In the genomic region with DNA sequence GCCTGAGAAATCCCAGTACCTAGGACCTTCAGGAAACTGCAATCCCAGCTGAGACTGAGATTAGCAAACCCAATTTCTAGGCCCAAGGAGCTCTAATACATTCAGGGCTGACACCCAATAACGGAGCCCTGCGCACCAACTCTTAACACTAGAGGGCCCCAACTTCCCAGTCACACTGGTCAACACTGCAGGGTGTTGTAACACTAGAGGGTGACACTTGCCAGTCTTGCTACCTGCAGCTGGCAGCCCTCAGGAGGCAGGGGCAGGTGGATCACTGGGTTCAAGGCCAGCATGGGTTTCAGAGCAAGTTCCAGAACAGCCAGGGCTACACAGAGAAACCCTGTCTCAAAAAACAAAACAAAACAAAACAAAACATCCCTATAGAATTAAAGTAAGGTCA, we compare ENCODE assay signal across 8 mouse cellular contexts. TPM values are rescaled to one million over a fixed set of nuclear protein-coding genes. Genes with fewer than 3 reads are reported as not detected.
DNase-seq lines count a peak whose midpoint lies in the region; ATAC-seq and TF ChIP-seq lines count a peak whose summit lies in the region.

No protein-coding gene starts in this region.

- H3K4me2 ChIP-seq in forebrain, postnatal 0 days (ENCODE audit: low read depth): no peak overlapping the region
- H3K4me2 ChIP-seq in hindbrain, embryonic 12.5 days (replicated peaks): no peak overlapping the region
- H3K4me2 ChIP-seq in midbrain, embryonic 15.5 days: no peak overlapping the region
- no peak overlapping the region for H3K4me2 ChIP-seq in stomach, postnatal 0 days (replicated peaks; ENCODE audit: low read depth)

- H3K9me3 ChIP-seq in forebrain, postnatal 0 days (ENCODE audit: low read length): no peaks in the 10 kb centered on the region
- H3K9me3 ChIP-seq in hindbrain, embryonic 12.5 days (replicated peaks): no peaks in the 10 kb centered on the region
- H3K9me3 ChIP-seq in midbrain, embryonic 15.5 days: no peaks in the 10 kb centered on the region
- H3K9me3 ChIP-seq in stomach, postnatal 0 days (ENCODE audit: control insufficient read depth, low read length): no peaks in the 10 kb centered on the region

- no peak; the same call in 1 of the 2 replicates for ATAC-seq in forebrain, postnatal 0 days
- ATAC-seq in hindbrain, embryonic 12.5 days (ENCODE audit: low FRiP score): peak; percentile 46
- peak; percentile 12; the same call in 1 of the 2 replicates for ATAC-seq in midbrain, embryonic 15.5 days (replicated peaks)
- peak; percentile 82 for ATAC-seq in stomach, postnatal 0 days (ENCODE audit: low FRiP score, low TSS enrichment)

- peaks cover 15% of the 10 kb centered on the region; the same call in 1 of the 2 replicates for H3K4me1 ChIP-seq in forebrain, postnatal 0 days (ENCODE audit: insufficient read depth)
- peaks cover 22% of the 10 kb centered on the region for H3K4me1 ChIP-seq in hindbrain, embryonic 12.5 days
- peaks cover 32% of the 10 kb centered on the region for H3K4me1 ChIP-seq in midbrain, embryonic 15.5 days
- no peaks in the 10 kb centered on the region for H3K4me1 ChIP-seq in stomach, postnatal 0 days (replicated peaks; ENCODE audit: control insufficient read depth, insufficient read depth)

- no peak for TF ChIP-seq EP300 in stomach, postnatal 0 days (optimal IDR thresholded peaks at IDR 0.05)

- no peak overlapping the region for H3K4me3 ChIP-seq in forebrain, postnatal 0 days (ENCODE audit: low read depth, low read length)
- no peak overlapping the region for H3K4me3 ChIP-seq in hindbrain, embryonic 12.5 days
- H3K4me3 ChIP-seq in midbrain, embryonic 15.5 days: no peak overlapping the region
- no peak overlapping the region; the same call in 1 of the 2 replicates for H3K4me3 ChIP-seq in stomach, postnatal 0 days (ENCODE audit: low read depth, low read length)

- TF ChIP-seq POLR2A in brain, embryonic 14.5 days (IDR thresholded peaks at IDR 0.05; ENCODE audit: borderline replicate concordance, extremely low read depth, insufficient read depth, insufficient read length, poor library complexity, severe bottlenecking): no peak

- peak; percentile 38; the same call in 1 of the 2 replicates for TF ChIP-seq CTCF in brain, embryonic 14.5 days (IDR thresholded peaks at IDR 0.05; ENCODE audit: borderline replicate concordance, extremely low read depth, insufficient read depth, insufficient read length)
- TF ChIP-seq CTCF in forebrain, postnatal 0 days (IDR thresholded peaks at IDR 0.05; ENCODE audit: low read depth): peak; percentile 52
- peak; percentile 82 for TF ChIP-seq CTCF in stomach, postnatal 0 days (IDR thresholded peaks at IDR 0.05; ENCODE audit: low read depth)

- 2% methylated on average over 2 of the region's 2 CpGs for WGBS in forebrain, postnatal 0 days
- 8% methylated on average over 2 of the region's 2 CpGs for WGBS in hindbrain, embryonic 12.5 days
- WGBS in midbrain, embryonic 15.5 days: 15% methylated on average over 2 of the region's 2 CpGs
- 28% methylated on average over 2 of the region's 2 CpGs for WGBS in stomach, postnatal 0 days

- H3K27me3 ChIP-seq in forebrain, postnatal 0 days (ENCODE audit: insufficient read depth, low read length): no peaks in the 10 kb centered on the region
- H3K27me3 ChIP-seq in hindbrain, embryonic 12.5 days: no peaks in the 10 kb centered on the region; the same call in 1 of the 2 replicates
- no peaks in the 10 kb centered on the region for H3K27me3 ChIP-seq in midbrain, embryonic 15.5 days (replicated peaks)
- no peaks in the 10 kb centered on the region for H3K27me3 ChIP-seq in stomach, postnatal 0 days (ENCODE audit: control insufficient read depth, insufficient read depth, low read length)

- H3K36me3 ChIP-seq in forebrain, postnatal 0 days (ENCODE audit: insufficient read depth): no peaks in the 10 kb centered on the region
- 0 out of 2 replicates have a peak, but pooled peaks cover 2% of the 10 kb centered on the region for H3K36me3 ChIP-seq in hindbrain, embryonic 12.5 days
- no peaks in the 10 kb centered on the region for H3K36me3 ChIP-seq in midbrain, embryonic 15.5 days (replicated peaks)
- H3K36me3 ChIP-seq in stomach, postnatal 0 days (ENCODE audit: control insufficient read depth, insufficient read depth, low read length): no peaks in the 10 kb centered on the region

- H3K27ac ChIP-seq in forebrain, postnatal 0 days (ENCODE audit: low read depth, low read length): no peak overlapping the region
- H3K27ac ChIP-seq in hindbrain, embryonic 12.5 days: no peak overlapping the region
- no peak overlapping the region for H3K27ac ChIP-seq in midbrain, embryonic 15.5 days
- H3K27ac ChIP-seq in stomach, postnatal 0 days (replicated peaks): no peak overlapping the region

- no peak overlapping the region for H3K9ac ChIP-seq in forebrain, postnatal 0 days
- H3K9ac ChIP-seq in hindbrain, embryonic 12.5 days: no peak overlapping the region
- H3K9ac ChIP-seq in midbrain, embryonic 15.5 days: no peak overlapping the region
- H3K9ac ChIP-seq in stomach, postnatal 0 days (ENCODE audit: low read length): no peak overlapping the region

- DNase-seq in layer of hippocampus, postnatal 10 days (ENCODE audit: low spot score in 2 of 2): peak; percentile 40 to 47
- no peak for DNase-seq in layer of hippocampus, adult 9-10 months (ENCODE audit: low spot score)
- DNase-seq in brain, embryonic 14.5 days (ENCODE audit: low read depth): peak; percentile 24
- no peak for DNase-seq in forebrain, postnatal 0 days
- DNase-seq in liver: peak; percentile 75
- DNase-seq in stomach, postnatal 0 days (ENCODE audit: low spot score): peak; percentile 72

RNA-seq across cellular contexts. Expression of gene Zc3h14, which starts 0.6 kb away (rescaled TPM):
- total RNA-seq in layer of hippocampus, postnatal 10 days (2021): 100 to 1,000 TPM; 103 to 104 TPM
- 135 and 138 TPM in 2 replicates for polyA plus RNA-seq in brain, embryonic 14.5 days (2012; rRNA removed)
- total RNA-seq in forebrain, postnatal 0 days (2014; rRNA removed): 130 and 134 TPM in 2 replicates
- polyA plus RNA-seq in forebrain, postnatal 0 days (2015; fragmentation: Nextera tagmentation; extraction: Ambion mirVana): 103 and 113 TPM in 2 replicates
- 151 and 159 TPM in 2 replicates for polyA plus RNA-seq in hindbrain, embryonic 12.5 days (2016; fragmentation: Nextera tagmentation; extraction: Ambion mirVana)
- polyA plus RNA-seq in midbrain, embryonic 15.5 days (2015; fragmentation: Nextera tagmentation; extraction: Ambion mirVana): 105 and 106 TPM in 2 replicates
- polyA plus RNA-seq in stomach, postnatal 0 days (2015; fragmentation: Nextera tagmentation; extraction: Ambion mirVana): 47.7 and 49.3 TPM in 2 replicates

RNA-seq across cellular contexts. Expression of gene Ptpn21, which starts 8.9 kb away (rescaled TPM):
- 1 to 10 TPM; 5.8 to 7.3 TPM for total RNA-seq in layer of hippocampus, postnatal 10 days (2021)
- 7.1 and 7.9 TPM in 2 replicates for polyA plus RNA-seq in brain, embryonic 14.5 days (2012; rRNA removed)
- total RNA-seq in forebrain, postnatal 0 days (2014; rRNA removed): 3.1 and 4.0 TPM in 2 replicates
- polyA plus RNA-seq in forebrain, postnatal 0 days (2015; fragmentation: Nextera tagmentation; extraction: Ambion mirVana): 1.2 and 1.3 TPM in 2 replicates
- polyA plus RNA-seq in hindbrain, embryonic 12.5 days (2016; fragmentation: Nextera tagmentation; extraction: Ambion mirVana): 7.2 and 7.4 TPM in 2 replicates
- polyA plus RNA-seq in midbrain, embryonic 15.5 days (2015; fragmentation: Nextera tagmentation; extraction: Ambion mirVana): 4.7 and 5.0 TPM in 2 replicates
- polyA plus RNA-seq in stomach, postnatal 0 days (2015; fragmentation: Nextera tagmentation; extraction: Ambion mirVana): 5.5 and 6.6 TPM in 2 replicates

Comparison
In these comparisons a context has a peak if more than half of its experiments do, and no peak if none do; other contexts are left out.
1. DNase-seq: peak in layer of hippocampus, postnatal 10 days (2 of 2), brain, embryonic 14.5 days (single experiment), liver (single experiment) and stomach, postnatal 0 days (single experiment); none in layer of hippocampus, adult 9-10 months (single experiment) and forebrain, postnatal 0 days (single experiment).
2. Peak in every context shown above with its lines, with median percentiles within 50 percentile points of each other: CTCF ChIP-seq.